Mouse (Mus musculus): ENCODE measurements around the gene B3gat3. TPM values are rescaled to one million over a fixed set of nuclear protein-coding genes. Genes with fewer than 3 reads are reported as not detected.
A peak's percentile ranks its signal among the peaks of the same experiment; 100 is the strongest.
"Not testable (repeated sequence)": the region's sequence is repeated elsewhere in the genome, so short reads cannot be mapped to it uniquely, and the experiment has no call there.

The B3gat3 gene
- total RNA-seq (2015): 19.5 and 23.3 TPM in 2 replicates
- total RNA-seq (2017): 28.9 and 29.8 TPM in 2 replicates

DNA sequence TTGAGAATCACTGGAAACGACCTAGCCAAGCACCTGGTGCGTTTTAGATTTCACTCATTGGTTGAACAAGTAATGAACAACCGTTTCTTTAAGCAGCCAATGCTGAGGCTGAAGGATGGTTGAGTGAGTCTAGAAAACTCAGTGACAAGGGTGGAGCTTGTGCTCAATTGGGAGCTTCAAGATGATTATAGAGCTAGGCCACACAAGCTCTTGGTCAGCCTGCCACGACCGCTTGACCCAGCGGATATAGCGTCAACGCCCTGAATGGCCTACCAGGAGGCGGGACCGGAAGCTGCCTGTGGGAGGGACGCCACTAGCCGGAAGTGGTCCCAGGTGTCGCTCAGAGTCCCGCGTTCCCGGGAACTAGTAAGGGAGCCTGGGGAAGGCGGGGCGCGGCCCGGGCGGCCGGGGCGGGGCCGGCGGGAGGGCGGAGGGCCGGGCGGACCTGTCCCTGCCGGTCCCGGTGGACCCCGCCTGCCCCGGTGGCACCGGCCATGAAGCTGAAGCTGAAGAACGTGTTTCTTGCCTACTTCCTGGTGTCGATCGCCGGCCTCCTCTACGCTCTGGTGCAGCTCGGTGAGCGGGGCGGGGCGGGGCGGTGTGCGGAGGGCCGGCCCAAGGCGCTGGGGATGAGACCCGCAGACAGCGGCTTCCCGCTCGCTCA lies at the start of gene B3gat3:
Gene B3gat3, plus strand, starts transcription at position 302 of the 664 bp plus-strand sequence.
- peak; percentile 97 for ATAC-seq (ENCODE audit: poor library complexity, severe bottlenecking)

DNA sequence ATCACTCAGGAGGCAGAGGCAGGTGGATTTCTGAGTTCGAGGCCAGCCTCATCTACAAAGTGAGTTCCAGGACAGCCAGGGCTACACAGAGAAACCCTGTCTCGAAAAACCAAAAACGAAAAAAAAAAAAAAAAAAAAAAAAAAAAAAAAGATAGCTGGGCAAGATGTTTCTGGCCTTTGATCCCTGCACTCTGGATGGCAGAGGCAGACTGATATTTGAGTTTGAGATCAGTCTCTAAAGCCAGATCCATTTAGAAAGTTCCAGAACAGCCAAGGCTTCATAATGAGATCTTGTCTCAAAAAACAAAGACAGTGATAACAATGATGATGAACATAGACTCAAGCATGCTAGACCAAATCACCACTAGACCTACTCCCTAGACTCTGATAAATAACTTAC lies 49.8 kb upstream of the B3gat3 start:
- not testable (repeated sequence) for ATAC-seq (ENCODE audit: poor library complexity, severe bottlenecking)

DNA sequence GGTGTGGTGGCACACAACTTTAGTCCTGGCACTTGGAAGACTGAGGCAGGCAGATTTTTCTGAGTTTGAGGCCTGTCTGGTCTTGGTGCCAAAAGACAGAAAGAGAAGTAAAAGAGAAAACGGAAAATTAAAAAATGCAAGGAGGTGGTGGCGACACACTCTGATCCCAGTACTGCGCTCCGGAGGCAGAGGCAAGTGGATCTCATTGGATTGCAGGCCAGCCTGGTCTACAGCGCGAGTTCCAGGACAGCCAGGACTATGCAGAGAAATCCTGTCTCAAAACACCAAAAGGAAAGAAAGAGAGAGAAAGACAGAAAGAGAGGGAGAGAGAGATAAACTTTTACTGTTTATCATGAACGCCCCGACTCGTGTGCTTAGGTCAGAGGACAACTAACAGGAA lies 49.3 kb upstream of the B3gat3 start:
- ATAC-seq (ENCODE audit: poor library complexity, severe bottlenecking): no peak; the same call in 1 of the 2 replicates

DNA sequence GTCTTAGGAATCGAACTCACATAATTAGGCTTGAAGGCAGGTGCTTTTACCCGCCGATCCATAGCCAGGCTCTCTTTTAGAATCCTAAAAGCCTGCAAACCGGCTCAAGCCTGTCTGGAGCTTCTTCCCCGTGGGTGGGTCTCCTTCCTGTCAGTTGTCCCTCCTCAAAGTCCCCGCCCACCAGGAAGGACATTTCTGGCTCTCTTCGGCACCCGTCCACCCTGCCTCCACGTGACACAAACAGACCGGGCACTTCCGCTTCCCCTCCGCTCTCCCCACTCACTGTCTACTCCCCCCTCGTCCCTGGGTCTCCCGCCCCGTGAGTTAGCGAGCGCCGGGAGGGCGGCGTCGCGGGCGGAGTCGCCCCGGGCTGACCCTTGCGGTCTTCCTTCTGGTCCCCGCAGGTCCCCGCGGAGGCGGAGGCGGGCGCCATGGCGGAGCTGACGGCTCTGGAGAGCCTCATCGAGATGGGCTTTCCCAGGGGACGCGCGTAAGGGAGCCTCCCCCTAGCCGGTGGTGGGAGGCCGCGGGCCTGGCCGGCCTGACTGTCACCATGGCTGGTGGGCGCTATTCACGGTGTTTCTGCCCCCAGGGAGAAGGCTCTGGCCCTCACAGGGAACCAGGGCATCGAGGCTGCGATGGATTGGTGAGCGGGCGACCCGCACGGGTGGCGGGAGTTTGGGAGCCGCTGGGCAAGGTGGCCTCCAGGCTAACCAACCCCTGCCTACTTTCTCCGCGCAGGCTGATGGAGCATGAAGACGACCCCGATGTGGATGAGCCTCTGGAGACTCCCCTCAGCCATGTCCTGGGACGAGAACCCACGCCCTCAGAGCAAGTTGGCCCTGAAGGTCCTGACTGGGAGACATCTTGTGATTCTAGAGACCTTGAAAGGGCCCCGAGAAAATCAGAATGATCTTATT lies 48.6 kb upstream of the B3gat3 start, which contains the start of gene Ubxn1:
Gene Ubxn1, plus strand, starts transcription at position 230 of the 920 bp plus-strand sequence.
- peak; percentile 100 for ATAC-seq (ENCODE audit: poor library complexity, severe bottlenecking)

DNA sequence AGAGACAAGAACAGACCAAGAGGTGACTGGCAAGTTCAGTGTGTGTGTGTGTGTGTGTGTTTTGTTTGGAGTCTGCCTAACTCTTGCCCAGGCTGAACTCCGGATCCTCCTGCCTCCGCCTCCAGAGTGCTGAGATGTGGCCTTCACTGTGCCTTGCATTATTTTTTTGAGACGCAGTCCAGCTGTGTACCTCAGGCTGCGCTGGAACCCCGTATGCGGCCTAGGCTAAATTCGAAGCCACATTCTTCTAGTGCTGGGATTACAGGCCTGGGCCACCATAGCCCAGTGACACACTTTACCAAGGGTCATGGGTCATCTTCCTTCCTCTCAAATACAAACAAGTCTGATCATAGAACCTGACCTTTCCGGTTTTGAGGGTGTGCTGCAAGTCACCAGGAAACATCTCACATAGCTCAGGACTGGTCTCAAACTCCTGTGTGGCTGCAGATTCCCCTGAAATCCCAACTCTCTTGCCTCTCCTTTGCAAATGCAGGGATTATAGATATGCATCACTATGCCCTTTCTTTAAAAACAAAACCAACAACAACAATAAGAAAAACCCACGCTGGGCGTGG lies 47.8 kb upstream of the B3gat3 start:
- no peak for ATAC-seq (ENCODE audit: poor library complexity, severe bottlenecking)

DNA sequence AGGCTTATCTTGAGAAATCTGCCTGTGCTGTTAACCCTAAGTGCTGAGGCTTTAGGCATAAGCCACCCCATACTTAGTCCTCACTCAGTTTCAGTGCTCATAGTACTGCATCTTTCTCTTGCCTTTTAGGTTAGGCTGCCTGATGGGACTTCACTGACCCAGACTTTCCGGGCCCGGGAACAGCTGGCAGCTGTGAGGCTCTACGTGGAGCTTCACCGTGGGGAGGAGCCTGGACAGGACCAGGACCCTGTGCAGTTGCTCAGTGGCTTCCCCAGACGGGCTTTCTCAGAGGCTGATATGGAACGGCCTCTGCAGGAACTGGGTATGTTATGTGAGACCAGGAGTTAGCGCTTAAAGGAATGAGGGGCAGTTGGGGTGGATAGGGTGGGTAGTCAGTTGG lies 45.1 kb upstream of the B3gat3 start:
- no peak for ATAC-seq (ENCODE audit: poor library complexity, severe bottlenecking)

DNA sequence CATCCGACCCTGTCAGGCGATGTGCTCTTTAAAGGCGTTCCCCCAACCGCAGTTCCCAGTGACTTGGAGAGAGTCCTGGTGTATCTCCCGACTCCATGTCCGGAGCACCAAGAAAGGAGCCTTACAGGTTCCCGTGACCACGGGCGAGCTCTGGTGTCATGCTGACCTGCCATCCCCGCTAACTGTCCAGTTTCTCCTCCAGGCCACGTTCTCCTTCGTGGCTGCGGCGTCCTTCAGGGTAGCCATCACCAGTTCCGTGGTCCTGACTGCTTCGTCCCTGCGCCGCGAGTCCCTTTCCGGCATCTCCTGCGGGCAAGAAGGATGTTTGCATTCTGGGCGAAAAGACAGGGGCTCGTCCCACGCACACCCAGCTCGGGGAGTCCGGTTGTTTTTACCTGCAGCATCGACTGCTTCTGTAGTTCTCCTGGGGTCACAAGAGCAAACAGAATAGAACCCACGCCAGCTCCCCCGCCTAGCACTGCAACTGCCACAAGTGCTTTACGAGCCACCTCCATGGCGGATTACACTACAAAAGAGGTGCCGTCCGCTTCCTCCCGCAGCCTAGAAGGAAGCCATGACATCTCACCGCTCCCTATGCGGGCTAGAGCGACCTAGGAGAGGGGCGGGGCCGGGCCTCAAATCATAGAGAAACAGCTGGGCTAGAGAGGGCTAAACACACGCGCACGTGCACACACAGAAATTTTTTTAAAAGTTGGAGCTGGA lies 39.7 kb upstream of the B3gat3 start, which contains the start of gene Uqcc3:
Gene Uqcc3, minus strand, starts transcription at position 613 of the 723 bp plus-strand sequence.
- ATAC-seq (ENCODE audit: poor library complexity, severe bottlenecking): peak; percentile 99

DNA sequence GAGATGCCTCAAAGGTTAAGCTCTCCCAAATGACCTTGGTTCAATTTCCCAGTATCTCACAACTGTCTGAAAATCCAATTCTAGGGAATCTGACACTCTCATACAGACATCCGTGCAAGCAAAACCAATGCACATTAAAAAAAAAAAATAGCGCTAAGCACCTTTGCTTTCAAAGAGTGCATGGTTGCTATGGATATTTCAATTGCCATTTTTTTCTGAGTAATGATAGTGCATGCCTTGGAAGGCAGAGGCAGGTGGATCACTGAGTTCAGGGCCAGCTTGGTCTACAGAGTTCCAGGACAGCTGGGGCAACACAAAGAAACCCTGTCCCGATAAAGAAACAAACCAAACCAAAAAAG lies 39.2 kb upstream of the B3gat3 start:
- ATAC-seq (ENCODE audit: poor library complexity, severe bottlenecking): no peak

DNA sequence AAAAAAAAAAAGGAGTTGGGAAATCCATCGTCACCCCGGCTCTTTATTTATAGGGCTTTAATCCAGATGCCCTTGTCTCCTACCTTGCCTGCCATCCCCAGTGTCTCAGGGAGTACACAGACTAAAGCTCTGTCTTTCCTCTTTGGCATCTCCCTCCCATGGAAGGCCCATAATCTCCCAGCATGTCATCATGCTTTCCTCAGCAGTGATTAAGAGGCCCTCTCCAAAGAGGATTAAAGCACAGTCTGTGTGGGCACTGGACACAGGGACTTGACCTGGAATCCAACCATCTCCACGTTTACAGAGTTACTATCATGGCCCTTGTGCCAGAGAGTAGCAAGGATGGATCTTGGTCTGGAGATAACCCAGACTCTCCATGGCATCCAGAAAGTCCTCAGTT lies 36.6 kb upstream of the B3gat3 start, which contains the start of the genes Lbhd1 and Gm49403:
Gene Lbhd1, plus strand, starts transcription at position 117 of the 400 bp plus-strand sequence.
Gene Gm49403, plus strand, starts transcription at position 315 of the 400 bp plus-strand sequence.
- ATAC-seq (ENCODE audit: poor library complexity, severe bottlenecking): no peak

DNA sequence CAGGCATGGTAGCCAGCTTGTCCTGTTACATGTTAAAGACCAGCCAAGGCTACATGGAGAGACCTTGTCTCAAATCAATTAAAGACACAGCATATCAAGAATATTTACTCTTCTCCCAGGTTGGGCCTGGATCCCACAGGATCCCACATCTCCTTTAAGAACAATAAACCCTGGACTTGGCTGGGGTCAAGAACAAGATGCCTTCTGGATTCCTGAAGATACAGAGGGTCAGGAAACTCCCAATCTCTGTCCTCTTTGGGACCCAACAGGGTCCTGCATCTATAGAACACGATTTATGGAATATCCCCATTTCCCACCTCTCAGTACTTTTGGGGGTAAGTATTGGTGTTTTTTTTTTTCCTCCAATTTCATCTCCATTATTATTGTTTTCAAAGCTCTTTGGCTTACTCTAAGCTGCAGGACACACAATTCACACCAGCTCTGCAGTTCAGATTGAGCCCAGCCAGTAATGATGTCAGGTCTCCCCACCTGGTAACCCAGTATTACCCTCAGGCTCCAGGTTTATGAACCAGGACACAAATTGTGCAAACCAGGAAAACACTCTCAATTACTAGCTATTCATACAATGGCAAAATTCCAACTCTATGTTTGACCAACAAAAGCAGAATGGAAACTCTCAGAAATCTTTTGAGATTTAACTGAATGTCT lies 33.1 kb upstream of the B3gat3 start:
- no peak for ATAC-seq (ENCODE audit: poor library complexity, severe bottlenecking)

DNA sequence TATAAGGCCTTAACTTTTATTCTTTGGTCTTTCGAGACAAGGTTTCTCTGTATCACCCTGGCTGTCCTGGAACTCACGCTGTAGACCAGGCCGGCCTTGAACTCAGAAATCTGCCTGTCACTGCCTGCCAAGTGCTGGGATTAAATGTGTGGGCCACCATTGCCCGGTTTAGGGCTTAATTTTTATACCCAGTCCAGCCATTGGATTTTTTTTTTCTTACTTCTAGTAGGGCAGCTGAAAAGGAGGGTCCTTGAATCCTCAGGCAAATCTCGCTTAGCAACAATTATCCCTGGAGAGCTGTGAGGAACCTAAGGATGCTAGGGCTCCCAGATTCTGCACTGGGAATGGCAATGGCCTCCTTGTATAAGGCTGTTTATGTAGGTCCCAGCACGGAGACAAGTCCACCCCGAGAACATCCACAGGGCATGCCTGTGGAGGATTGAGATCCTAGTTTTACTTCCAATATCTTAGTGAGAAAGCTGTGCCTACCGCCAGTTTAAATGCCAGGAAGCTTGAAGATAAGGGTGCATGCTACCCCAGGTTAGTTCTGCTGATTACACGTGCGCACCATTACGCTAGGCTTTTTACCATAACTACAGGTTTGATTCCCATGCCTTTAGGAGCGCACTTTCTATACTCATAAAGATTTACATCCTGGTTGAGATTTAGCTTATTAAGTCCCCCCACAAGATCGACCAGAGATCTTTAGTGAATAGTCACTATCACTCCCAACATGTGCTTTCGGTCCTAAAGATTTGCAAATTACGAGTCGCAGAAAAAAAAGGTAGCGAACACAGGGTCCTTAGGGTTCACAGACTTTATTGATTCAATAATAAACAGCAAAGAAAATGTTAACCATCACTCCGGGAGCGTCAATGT lies 32.4 kb upstream of the B3gat3 start:
- no peak for ATAC-seq (ENCODE audit: poor library complexity, severe bottlenecking)

DNA sequence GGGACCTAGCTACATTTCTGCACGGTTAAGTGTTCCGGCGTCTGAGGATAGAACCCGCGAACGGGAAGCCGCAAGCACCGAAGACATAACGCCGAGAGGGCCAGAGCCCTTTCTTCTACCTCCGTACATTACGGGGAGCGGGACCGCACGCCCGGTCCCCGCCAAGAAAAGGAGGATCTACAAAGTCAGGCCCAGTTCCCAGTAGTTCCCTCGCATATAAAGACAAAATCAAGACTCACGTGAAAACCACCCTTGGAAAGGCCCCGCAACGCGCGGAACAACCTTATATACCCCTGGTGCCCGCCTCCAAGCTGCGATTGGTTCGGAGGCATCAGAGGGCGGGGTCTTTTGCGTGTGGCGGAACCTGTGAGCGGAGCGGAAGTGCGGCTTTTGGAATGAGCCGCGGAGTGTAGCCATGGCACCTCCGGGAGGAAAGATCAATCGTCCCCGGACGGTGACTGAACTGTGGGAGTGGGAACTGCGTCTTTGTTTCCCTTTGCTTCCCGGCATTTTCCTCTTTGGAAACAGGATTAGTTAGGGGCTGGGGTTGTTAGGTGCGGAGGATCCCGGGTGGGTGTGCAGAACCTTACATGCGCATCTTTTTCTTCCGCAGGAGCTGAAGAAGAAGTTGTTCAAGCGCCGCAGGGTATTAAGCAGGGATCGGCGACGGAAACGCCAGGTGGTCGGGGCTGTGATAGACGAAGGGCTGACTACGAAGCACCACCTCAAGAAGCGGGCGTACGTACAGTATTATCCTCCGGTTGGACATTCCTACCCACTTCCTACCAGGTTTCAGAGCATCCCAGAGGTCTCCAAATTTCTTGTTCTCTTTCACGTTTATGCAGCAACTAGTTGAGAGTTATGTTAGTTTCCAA lies 31.4 kb upstream of the B3gat3 start, which contains the start of the genes 1810009A15Rik and Gm49416:
Gene 1810009A15Rik, plus strand, starts transcription at position 343 of the 875 bp plus-strand sequence.
Gene Gm49416, plus strand, starts transcription at position 416 of the 875 bp plus-strand sequence.
- ATAC-seq (ENCODE audit: poor library complexity, severe bottlenecking): peak; percentile 95

DNA sequence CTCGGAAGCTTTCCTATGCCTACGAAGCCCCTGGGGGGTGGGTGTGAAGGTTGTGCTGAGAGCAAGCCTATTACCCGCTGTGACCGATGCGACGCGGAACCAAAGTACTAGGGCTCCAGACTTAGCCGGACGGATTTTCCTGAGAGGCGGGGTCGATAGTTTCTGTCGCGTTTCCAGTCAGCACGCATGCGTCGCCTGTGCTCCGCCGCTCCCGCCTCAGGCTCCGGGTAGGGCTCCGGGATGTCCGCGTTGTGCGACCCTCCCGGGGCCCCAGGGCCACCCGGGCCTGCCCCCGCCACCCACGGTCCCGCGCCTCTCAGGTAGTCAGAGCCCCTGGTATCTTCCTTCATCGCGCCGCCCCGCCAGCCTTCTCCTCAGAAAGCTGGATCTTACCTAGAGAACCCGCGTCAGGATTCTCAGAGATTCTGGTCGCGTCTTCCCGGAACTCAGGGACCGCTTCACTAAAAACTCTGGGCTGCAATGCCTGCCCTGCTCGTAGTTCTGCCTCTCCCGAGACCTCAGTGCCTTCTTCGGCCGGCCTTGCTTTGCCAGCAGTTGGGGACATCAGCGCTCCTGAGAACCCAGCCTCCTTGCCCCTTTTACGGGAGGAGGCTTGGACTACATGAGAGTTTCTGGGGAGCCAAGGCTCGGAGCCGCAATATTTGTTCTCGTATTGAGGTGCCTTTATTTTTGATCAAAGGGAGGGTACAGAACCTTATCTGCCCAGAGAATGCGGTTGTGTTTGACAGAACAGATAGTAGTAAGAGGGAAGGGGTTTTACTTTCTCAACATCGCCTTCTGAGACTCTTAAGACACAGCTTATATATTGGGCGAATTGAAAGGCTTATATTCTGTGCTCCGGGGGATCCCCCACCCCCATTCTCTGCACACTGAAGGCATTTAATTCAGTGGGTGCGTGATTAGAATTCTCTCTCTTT lies 27.1 kb upstream of the B3gat3 start, which contains the start of gene Ints5:
Gene Ints5, plus strand, starts transcription at position 177 of the 938 bp plus-strand sequence.
- ATAC-seq (ENCODE audit: poor library complexity, severe bottlenecking): peak; percentile 61

DNA sequence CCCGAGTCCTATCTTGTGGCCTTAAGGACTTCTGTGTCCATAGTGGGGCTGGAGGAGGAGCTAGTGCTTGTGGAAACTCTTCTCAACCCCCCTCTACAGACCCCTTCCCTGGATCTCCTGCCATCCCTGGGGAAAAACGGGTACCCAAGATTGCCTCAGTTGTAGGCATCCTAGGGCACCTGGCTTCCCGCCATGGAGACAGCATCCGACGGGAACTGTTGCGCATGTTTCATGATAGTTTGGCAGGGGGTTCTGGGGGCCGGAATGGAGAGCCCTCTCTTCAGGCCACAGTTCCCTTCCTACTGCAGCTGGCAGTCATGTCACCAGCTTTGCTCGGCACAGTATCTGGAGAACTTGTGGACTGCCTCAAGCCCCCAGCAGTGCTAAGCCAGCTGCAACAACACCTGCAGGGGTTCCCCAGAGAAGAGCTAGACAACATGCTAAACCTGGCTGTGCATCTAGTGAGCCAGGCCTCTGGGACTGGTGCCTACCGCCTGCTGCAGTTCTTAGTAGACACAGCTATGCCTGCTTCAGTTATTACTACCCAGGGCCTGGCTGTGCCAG lies 24.7 kb upstream of the B3gat3 start:
- no peak for ATAC-seq (ENCODE audit: poor library complexity, severe bottlenecking)

DNA sequence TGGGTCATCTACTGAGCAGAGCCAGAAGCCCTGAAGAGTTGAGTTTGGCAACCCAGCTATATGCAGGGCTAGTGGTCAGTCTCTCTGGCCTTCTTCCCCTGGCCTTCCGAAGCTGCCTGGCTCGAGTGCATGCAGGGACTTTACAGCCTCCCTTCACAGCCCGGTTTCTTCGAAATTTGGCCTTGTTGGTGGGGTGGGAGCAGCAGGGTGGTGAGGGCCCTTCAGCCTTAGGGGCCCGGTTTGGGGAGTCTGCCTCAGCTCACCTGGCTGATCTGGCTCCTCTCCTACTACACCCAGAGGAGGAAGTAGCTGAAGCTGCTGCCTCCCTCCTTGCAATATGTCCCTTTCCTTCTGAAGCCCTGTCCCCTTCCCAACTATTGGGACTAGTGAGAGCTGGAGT lies 23.9 kb upstream of the B3gat3 start:
- not testable (repeated sequence) for ATAC-seq (ENCODE audit: poor library complexity, severe bottlenecking)

DNA sequence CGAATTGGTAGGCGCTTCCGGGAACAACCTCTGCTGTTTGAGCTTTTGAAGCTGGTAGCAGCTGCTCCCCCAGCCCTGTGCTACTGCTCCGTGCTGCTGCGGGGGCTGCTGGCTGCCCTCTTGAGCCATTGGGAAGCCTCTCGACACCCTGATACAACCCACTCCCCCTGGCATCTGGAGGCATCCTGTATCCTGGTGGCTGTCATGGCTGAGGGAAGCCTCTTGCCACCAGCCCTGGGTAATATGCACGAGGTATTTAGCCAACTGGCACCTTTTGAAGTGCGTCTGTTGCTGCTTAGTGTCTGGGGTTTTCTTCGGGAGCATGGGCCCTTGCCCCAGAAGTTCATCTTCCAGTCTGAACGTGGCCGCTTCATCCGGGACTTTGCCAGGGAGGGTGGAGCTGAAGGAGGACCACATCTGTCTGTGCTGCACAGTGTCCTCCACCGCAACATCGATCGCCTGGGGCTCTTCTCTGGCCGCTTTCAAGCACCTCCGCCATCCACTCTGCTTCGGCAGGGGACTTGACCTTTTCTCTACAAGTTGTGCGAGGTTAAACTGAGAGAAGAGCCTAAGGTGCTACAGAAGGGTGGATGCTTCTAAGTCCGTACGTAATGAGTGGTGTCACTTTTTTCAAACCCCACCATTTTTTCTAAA lies 22.8 kb upstream of the B3gat3 start:
- 0 out of 2 replicates have a peak, but pooled peaks have one; percentile 0 for ATAC-seq (ENCODE audit: poor library complexity, severe bottlenecking)

All from megakaryocyte, adult 5-6 weeks (primary cell).